In genomic region chr11:87062087-87062486, GRCm38 (mm10) we compare ENCODE assay signal across 18 mouse cellular contexts.
"Had no signal": no experiment of that assay in that cellular context is flagged by ENCODE, and none has a peak within 500 bp of the region (broad histone marks: within the 10 kb centered on the region; RNA-seq: fewer than 3 reads in every experiment).

No protein-coding gene starts in this region.

- H3K27ac ChIP-seq: kidney, embryonic 15.5 days; limb, embryonic 10.5 days; limb, embryonic 13.5 days; liver, embryonic 12.5 days; liver, embryonic 15.5 days; lung, embryonic 15.5 days; macrophage; midbrain, embryonic 12.5 days had no signal

- H3K9me3 ChIP-seq: kidney, embryonic 15.5 days; limb, embryonic 10.5 days; limb, embryonic 13.5 days; liver, embryonic 12.5 days; liver, embryonic 15.5 days; lung, embryonic 15.5 days; midbrain, embryonic 12.5 days had no signal

- H3K27me3 ChIP-seq: kidney, embryonic 15.5 days; limb, embryonic 13.5 days; liver, embryonic 15.5 days; lung, embryonic 15.5 days; midbrain, embryonic 12.5 days had no signal

- ATAC-seq: liver, embryonic 12.5 days; midbrain, embryonic 16.5 days had no signal

- H3K9ac ChIP-seq: kidney, embryonic 15.5 days; limb, embryonic 13.5 days; liver, embryonic 12.5 days; liver, embryonic 15.5 days; lung, embryonic 15.5 days; midbrain, embryonic 12.5 days had no signal

- H3K4me2 ChIP-seq: kidney, embryonic 15.5 days; limb, embryonic 13.5 days; liver, embryonic 12.5 days; liver, embryonic 15.5 days; lung, embryonic 15.5 days; midbrain, embryonic 12.5 days had no signal

- H3K4me3 ChIP-seq: kidney, embryonic 15.5 days; layer of hippocampus, adult 2 months; limb, embryonic 10.5 days; limb, embryonic 13.5 days; liver, embryonic 12.5 days; liver, embryonic 15.5 days; lung, embryonic 15.5 days; midbrain, embryonic 12.5 days had no signal

- H3K36me3 ChIP-seq: liver, embryonic 12.5 days; liver, embryonic 15.5 days had no signal

- DNase-seq: kidney, adult 11 months; kidney, adult 8-10 months; kidney, postnatal 10 days; kidney, postnatal 4 days; layer of hippocampus, adult 9-11 months; liver; thymus, adult 2 months; thymus, postnatal 14 days had no signal

- H3K4me1 ChIP-seq: kidney, embryonic 15.5 days; limb, embryonic 10.5 days; limb, embryonic 13.5 days; lung, embryonic 15.5 days; midbrain, embryonic 12.5 days had no signal
